Mouse (Mus musculus) liver, embryonic 15.5 days (tissue): ENCODE data around the gene Gm5108. TPM values are rescaled to one million over a fixed set of nuclear protein-coding genes. Genes with fewer than 3 reads are reported as not detected.

Source experiments
- ATAC-seq: fragments of 200-750 bp; cut with Nextera tagmentation; 2 replicates; pipeline ENCODE4 v1.8.0; 2017; ENCODE audit warnings: moderate number of reproducible peaks, mild to moderate bottlenecking, moderate library complexity; ENCODE audit not compliant: insufficient read depth
- H3K27ac ChIP-seq: fragments of 300-500 bp; sonication (generic); replicated peaks from 2 replicates; pipeline ENCODE4 v1.5.1; 2015; ENCODE audit warnings: mild to moderate bottlenecking, inconsistent platforms
- H3K27me3 ChIP-seq: fragments of 300-500 bp; sonication (generic); 2 replicates; pipeline ENCODE4 v1.6.1; 2015; ENCODE audit warnings: mild to moderate bottlenecking, inconsistent platforms
- H3K36me3 ChIP-seq: fragments of 300-500 bp; sonication (generic); replicated peaks from 2 replicates; pipeline ENCODE4 v1.6.1; 2015; ENCODE audit warnings: moderate library complexity, mild to moderate bottlenecking, inconsistent platforms
- H3K4me1 ChIP-seq: fragments of 300-500 bp; sonication (generic); replicated peaks from 2 replicates; pipeline ENCODE4 v1.6.1; 2015; ENCODE audit warnings: inconsistent platforms
- H3K4me2 ChIP-seq: fragments of 300-500 bp; sonication (generic); 2 replicates; pipeline ENCODE4 v1.6.1; 2015; ENCODE audit warnings: moderate library complexity, mild to moderate bottlenecking, inconsistent platforms
- H3K4me3 ChIP-seq: fragments of 300-500 bp; sonication (generic); replicated peaks from 2 replicates; pipeline ENCODE4 v1.5.1; 2015; ENCODE audit warnings: mild to moderate bottlenecking, inconsistent platforms
- H3K9ac ChIP-seq: fragments of 300-500 bp; sonication (generic); 2 replicates; pipeline ENCODE4 v1.6.1; 2015; ENCODE audit warnings: moderate library complexity, mild to moderate bottlenecking, inconsistent platforms
- H3K9me3 ChIP-seq: fragments of 300-500 bp; sonication (generic); replicated peaks from 2 replicates; pipeline ENCODE4 v1.6.1; 2016; ENCODE audit warnings: inconsistent platforms
- WGBS: fragments of 180-500 bp; shearing (Covaris S2); methylation state at CpG from one replicate; pipeline ENCODE4 v1.1.7; 2015; ENCODE audit warnings: mixed read lengths; ENCODE audit not compliant: insufficient replicate concordance; 5-methylcytosine and 5-hydroxymethylcytosine counted together
- polyA plus RNA-seq: library from polyadenylated mRNA; unstranded; fragments of >200 nt; fragmentation: Nextera tagmentation; extraction: Ambion mirVana; gene quantifications from 2 replicates; pipeline ENCODE4 v1.2.1, GENCODE M21; 2015

Gene Gm5108
- polyA plus RNA-seq, 1 experiment from 2014 or later: not detected

DNA sequence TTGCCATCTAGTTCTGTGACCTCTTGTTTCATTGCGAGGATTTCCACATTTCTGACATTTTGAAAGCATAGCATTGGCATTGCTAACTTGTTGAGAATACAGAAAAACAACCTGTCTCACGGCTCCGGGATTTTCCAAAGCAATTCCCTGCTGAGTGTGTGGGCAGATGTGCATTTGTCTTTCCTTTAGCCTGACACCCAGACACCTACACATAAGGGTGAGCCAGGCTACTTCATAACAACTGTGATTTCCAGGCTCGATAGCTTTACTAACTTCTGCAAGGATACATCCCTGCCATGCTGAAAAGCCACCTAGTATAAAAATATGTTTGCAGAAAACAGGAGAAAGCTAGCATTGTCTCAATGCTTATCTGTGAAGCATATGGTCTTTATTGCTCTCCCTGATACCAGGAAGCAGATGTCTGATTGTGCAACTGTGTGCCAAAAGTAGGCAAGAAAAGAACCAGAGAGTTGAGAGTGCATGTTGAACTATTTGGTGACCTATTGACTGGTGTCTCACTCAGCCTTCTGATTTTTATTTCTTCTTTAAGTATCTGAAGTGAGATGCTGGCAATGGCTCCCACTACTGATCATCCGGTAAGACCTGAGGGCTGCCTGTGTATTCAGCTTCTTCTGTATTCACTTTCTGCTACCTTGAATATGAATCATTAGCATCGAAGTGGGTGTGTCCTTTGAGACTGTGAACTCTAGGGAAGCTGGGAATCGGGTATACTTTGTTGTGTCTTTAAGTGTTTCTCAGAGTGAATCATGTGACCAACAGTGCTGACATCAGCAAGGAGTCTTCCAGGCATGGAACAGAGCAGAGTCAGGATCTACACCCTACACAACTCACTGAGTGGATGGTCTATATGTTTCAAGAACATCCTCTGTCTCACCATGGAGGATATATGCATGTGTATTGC, 20.5 kb downstream of the Gm5108 start:
- WGBS: 56% methylated on average over 7 of the region's 7 CpGs
- H3K9ac ChIP-seq: no peak overlapping the region
- no peaks in the 10 kb centered on the region for H3K9me3 ChIP-seq
- no peaks in the 10 kb centered on the region for H3K4me1 ChIP-seq
- no peak overlapping the region for H3K4me3 ChIP-seq
- H3K27ac ChIP-seq: no peak overlapping the region
- H3K27me3 ChIP-seq: no peaks in the 10 kb centered on the region
- no peak for ATAC-seq
- H3K4me2 ChIP-seq: no peak overlapping the region
- no peaks in the 10 kb centered on the region for H3K36me3 ChIP-seq

GRCm38 (mm10) chr5:67969536-67969935, 28.1 kb downstream of the Gm5108 start:
- no peak for ATAC-seq
- H3K9me3 ChIP-seq: no peaks in the 10 kb centered on the region
- H3K27me3 ChIP-seq: no peaks in the 10 kb centered on the region
- H3K27ac ChIP-seq: no peak overlapping the region
- WGBS: 66% methylated on average over 7 of the region's 7 CpGs
- no peak overlapping the region for H3K4me3 ChIP-seq
- H3K36me3 ChIP-seq: no peaks in the 10 kb centered on the region
- no peak overlapping the region for H3K9ac ChIP-seq
- H3K4me2 ChIP-seq: no peak overlapping the region
- H3K4me1 ChIP-seq: no peaks in the 10 kb centered on the region

GRCm38 (mm10) chr5:67981946-67982526, 40.6 kb downstream of the Gm5108 start:
- 36% methylated on average over 3 of the region's 3 CpGs for WGBS
- H3K4me2 ChIP-seq: no peak overlapping the region
- no peaks in the 10 kb centered on the region for H3K9me3 ChIP-seq
- H3K27me3 ChIP-seq: no peaks in the 10 kb centered on the region
- H3K4me1 ChIP-seq: no peaks in the 10 kb centered on the region
- H3K4me3 ChIP-seq: no peak overlapping the region
- no peak overlapping the region for H3K27ac ChIP-seq
- no peak for ATAC-seq
- no peak overlapping the region for H3K9ac ChIP-seq
- H3K36me3 ChIP-seq: no peaks in the 10 kb centered on the region

GRCm38 (mm10) chr5:67990426-67990825, 49.0 kb downstream of the Gm5108 start:
- no peak overlapping the region for H3K4me3 ChIP-seq
- no peak for ATAC-seq
- no peaks in the 10 kb centered on the region for H3K36me3 ChIP-seq
- no peaks in the 10 kb centered on the region for H3K9me3 ChIP-seq
- H3K4me2 ChIP-seq: no peak overlapping the region
- no peaks in the 10 kb centered on the region; the same call in 1 of the 2 replicates for H3K27me3 ChIP-seq
- H3K27ac ChIP-seq: no peak overlapping the region
- no peaks in the 10 kb centered on the region for H3K4me1 ChIP-seq
- H3K9ac ChIP-seq: no peak overlapping the region

DNA sequence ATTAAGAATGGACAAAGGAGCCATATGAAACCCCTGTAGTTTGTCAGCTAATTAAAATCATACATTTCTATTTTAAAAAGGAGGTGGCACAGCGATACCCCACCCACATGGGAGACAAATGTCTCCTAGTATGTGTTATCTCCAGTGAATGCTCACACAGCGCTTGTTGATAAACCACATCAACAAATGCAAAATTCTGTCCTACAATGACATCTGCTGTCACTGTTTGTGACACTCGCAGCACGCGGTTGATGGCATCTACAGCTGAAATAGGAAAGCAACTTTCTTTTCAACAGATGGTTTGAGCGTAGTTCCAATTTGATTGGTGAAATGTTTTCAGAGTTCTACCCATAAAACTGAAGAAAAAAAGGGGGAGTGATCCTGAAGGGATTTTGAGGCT, 61.1 kb downstream of the Gm5108 start:
- H3K4me3 ChIP-seq: no peak overlapping the region
- no peaks in the 10 kb centered on the region for H3K27me3 ChIP-seq
- H3K36me3 ChIP-seq: no peaks in the 10 kb centered on the region
- 46% methylated on average over 6 of the region's 6 CpGs for WGBS
- no peak for ATAC-seq
- H3K9me3 ChIP-seq: no peaks in the 10 kb centered on the region
- H3K9ac ChIP-seq: no peak overlapping the region
- no peak overlapping the region for H3K27ac ChIP-seq
- no peak overlapping the region for H3K4me2 ChIP-seq
- no peaks in the 10 kb centered on the region for H3K4me1 ChIP-seq

DNA sequence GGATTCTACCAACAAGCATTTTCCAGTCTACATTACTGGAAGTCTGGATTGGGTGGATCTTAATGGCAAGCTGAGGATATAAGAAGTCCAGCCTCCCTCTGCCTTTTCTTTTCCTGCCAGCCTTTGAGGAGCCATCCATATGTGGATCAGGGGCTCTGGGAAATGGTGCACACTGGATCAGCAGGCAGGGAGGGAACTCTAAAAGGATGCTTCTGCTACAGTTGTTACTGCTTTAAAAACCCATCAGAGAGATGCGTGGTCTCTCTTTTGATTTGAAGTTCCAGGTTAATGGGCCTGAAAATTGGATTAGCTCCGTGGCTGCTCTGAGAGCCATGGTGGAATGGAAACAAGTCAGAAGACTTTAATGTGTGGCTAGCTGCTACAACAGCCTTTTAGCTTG, 62.4 kb downstream of the Gm5108 start:
- Histone ChIP-seq H3K27ac (no peak overlapping the region), H3K4me3 (no peak overlapping the region), H3K4me2 (no peak overlapping the region), H3K36me3 (no peaks in the 10 kb centered on the region), H3K27me3 (no peaks in the 10 kb centered on the region), H3K4me1 (no peaks in the 10 kb centered on the region), H3K9ac (no peak overlapping the region), H3K9me3 (no peaks in the 10 kb centered on the region)
- 55% methylated on average over 2 of the region's 2 CpGs for WGBS
- ATAC-seq: no peak

- 72% methylated on average over 2 of the region's 2 CpGs for WGBS
- H3K27ac ChIP-seq: no peak overlapping the region
- ATAC-seq: no peak
Measured at GRCm38 (mm10) chr5:68004419-68004818, 63.0 kb downstream of the Gm5108 start.

GRCm38 (mm10) chr5:68007074-68007473, 65.6 kb downstream of the Gm5108 start:
- H3K9me3 ChIP-seq: no peaks in the 10 kb centered on the region
- WGBS: 41% methylated on average over 4 of the region's 4 CpGs
- H3K4me1 ChIP-seq: no peaks in the 10 kb centered on the region
- H3K36me3 ChIP-seq: no peaks in the 10 kb centered on the region
- H3K27me3 ChIP-seq: no peaks in the 10 kb centered on the region
- H3K9ac ChIP-seq: no peak overlapping the region
- no peak for ATAC-seq
- no peak overlapping the region for H3K4me2 ChIP-seq
- no peak overlapping the region for H3K4me3 ChIP-seq
- no peak overlapping the region for H3K27ac ChIP-seq

More at GRCm38 (mm10) chr5:68004419-68004818, 63.0 kb downstream of the Gm5108 start:
- Histone ChIP-seq H3K9ac (no peak overlapping the region), H3K4me2 (no peak overlapping the region), H3K36me3 (no peaks in the 10 kb centered on the region), H3K9me3 (no peaks in the 10 kb centered on the region), H3K4me3 (no peak overlapping the region), H3K4me1 (no peaks in the 10 kb centered on the region), H3K27me3 (no peaks in the 10 kb centered on the region)

DNA sequence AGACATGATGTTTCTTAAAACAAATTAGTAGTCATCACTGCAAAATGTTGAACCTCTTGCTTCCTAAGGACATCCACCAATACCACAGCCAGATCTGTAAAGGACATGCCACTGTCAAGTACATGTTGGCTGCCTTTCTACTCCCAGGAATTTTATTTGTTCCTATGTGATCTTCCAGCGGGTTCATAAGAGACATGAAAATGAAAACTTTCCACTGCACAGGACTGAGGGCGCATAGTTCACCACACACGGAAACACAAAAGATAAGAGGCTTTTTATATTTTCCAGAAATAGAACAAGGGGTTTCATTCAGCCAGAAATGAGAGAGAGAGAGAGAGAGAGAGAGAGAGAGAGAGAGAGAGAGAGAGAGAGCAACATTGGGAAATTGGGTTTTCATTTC, 70.1 kb downstream of the Gm5108 start:
- Histone ChIP-seq H3K4me2 (no peak overlapping the region), H3K4me3 (no peak overlapping the region), H3K36me3 (no peaks in the 10 kb centered on the region), H3K27ac (no peak overlapping the region), H3K4me1 (no peaks in the 10 kb centered on the region), H3K9ac (no peak overlapping the region), H3K27me3 (0 out of 2 replicates have a peak, but pooled peaks cover 14% of the 10 kb centered on the region), H3K9me3 (no peaks in the 10 kb centered on the region)
- 29% methylated on average over 3 of the region's 3 CpGs for WGBS
- no peak for ATAC-seq

DNA sequence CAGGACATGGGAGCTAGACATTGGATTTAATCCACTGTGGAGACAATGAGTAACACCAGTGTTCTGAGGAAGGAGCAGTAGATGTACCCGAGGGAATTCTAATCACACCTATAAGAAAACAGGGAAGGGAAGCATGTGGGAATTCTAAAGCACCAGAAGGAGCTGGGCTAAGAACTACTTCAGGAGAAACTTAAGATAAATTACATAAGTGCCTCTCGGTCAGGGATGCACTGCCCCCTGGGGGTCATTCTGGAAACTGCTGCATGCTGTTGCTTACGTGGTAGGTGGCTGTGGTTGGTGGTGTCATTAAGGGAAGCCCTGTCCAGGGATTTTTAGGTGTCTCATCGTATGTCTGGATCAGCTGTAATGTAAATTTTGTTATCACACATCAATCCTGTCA, 71.1 kb downstream of the Gm5108 start:
- Histone ChIP-seq H3K9me3 (no peaks in the 10 kb centered on the region), H3K4me3 (no peak overlapping the region), H3K36me3 (no peaks in the 10 kb centered on the region), H3K27ac (no peak overlapping the region), H3K27me3 (0 out of 2 replicates have a peak, but pooled peaks cover 14% of the 10 kb centered on the region), H3K4me1 (no peaks in the 10 kb centered on the region), H3K4me2 (no peak overlapping the region), H3K9ac (no peak overlapping the region)
- no peak for ATAC-seq
- 9% methylated on average over 4 of the region's 4 CpGs for WGBS

- no peaks in the 10 kb centered on the region for H3K4me1 ChIP-seq
- H3K27me3 ChIP-seq: no peaks in the 10 kb centered on the region
- H3K9ac ChIP-seq: no peak overlapping the region
- WGBS: 52% methylated on average over 2 of the region's 2 CpGs
- no peak overlapping the region for H3K4me2 ChIP-seq
- ATAC-seq: no peak
- no peak overlapping the region for H3K4me3 ChIP-seq
- H3K36me3 ChIP-seq: no peaks in the 10 kb centered on the region
- H3K27ac ChIP-seq: no peak overlapping the region
- no peaks in the 10 kb centered on the region for H3K9me3 ChIP-seq
Measured at GRCm38 (mm10) chr5:68020870-68021269, 79.4 kb downstream of the Gm5108 start.
